Mouse (Mus musculus) brain, adult 2 months (tissue): ENCODE results near the gene Lrfn1.

Source experiments
- DNase-seq: peaks from one replicate; pipeline ENCODE4 v3.0.0; 2011; ENCODE audit warnings: low read depth, low spot score

Gene Lrfn1

GRCm38 (mm10) chr7:28451531-28452360 is at the start of gene Lrfn1:
Lrfn1 (plus strand) TSS chr7:28451980.
- peak; percentile 60 for DNase-seq

- DNase-seq, result no peak
These were observed 40.8 kb upstream of the Lrfn1 start for GRCm38 (mm10) chr7:28410841-28411475.

GRCm38 (mm10) chr7:28412826-28413225 is 39.0 kb upstream of the Lrfn1 start:
- DNase-seq, result no peak

- DNase-seq, result no peak
These were observed 34.4 kb upstream of the Lrfn1 start for GRCm38 (mm10) chr7:28417368-28417767.

GRCm38 (mm10) chr7:28418096-28418670 is 33.6 kb upstream of the Lrfn1 start:
- DNase-seq, result peak; percentile 69

GRCm38 (mm10) chr7:28419416-28419815 is 32.4 kb upstream of the Lrfn1 start:
- no peak for DNase-seq

- no peak for DNase-seq
These were observed 28.8 kb upstream of the Lrfn1 start for GRCm38 (mm10) chr7:28423018-28423417.

GRCm38 (mm10) chr7:28427738-28428137 is 24.0 kb upstream of the Lrfn1 start:
- DNase-seq, result peak; percentile 67

GRCm38 (mm10) chr7:28430512-28430911 is 21.3 kb upstream of the Lrfn1 start:
- DNase-seq, result no peak

- no peak for DNase-seq
These were observed 19.5 kb upstream of the Lrfn1 start for GRCm38 (mm10) chr7:28432252-28432651.

GRCm38 (mm10) chr7:28435660-28436259 is 16.0 kb upstream of the Lrfn1 start:
- no peak for DNase-seq

GRCm38 (mm10) chr7:28436271-28436904 is 15.4 kb upstream of the Lrfn1 start:
- peak; percentile 100 for DNase-seq

- DNase-seq, result peak; percentile 93
These were observed 14.7 kb upstream of the Lrfn1 start, which contains the start of gene Gmfg for GRCm38 (mm10) chr7:28436932-28437570. Gmfg (plus strand) TSS chr7:28437447.

- no peak for DNase-seq
These were observed 13.8 kb upstream of the Lrfn1 start for GRCm38 (mm10) chr7:28437964-28438363.

- DNase-seq, result no peak
These were observed 13.0 kb upstream of the Lrfn1 start for GRCm38 (mm10) chr7:28438771-28439170.

- peak; percentile 35 for DNase-seq
These were observed 11.0 kb upstream of the Lrfn1 start for GRCm38 (mm10) chr7:28440739-28441138.

- no peak for DNase-seq
These were observed 9.8 kb upstream of the Lrfn1 start for GRCm38 (mm10) chr7:28441776-28442485.

GRCm38 (mm10) chr7:28442688-28443087 is 9.1 kb upstream of the Lrfn1 start:
- DNase-seq, result peak; percentile 39

GRCm38 (mm10) chr7:28444344-28444974 is 7.3 kb upstream of the Lrfn1 start:
- no peak for DNase-seq

GRCm38 (mm10) chr7:28446446-28446845 is 5.3 kb upstream of the Lrfn1 start:
- DNase-seq, result peak; percentile 75
